Mouse (Mus musculus) small intestine, adult 2 months (tissue): Measurements from ENCODE around the gene Tnfaip8l1.

ENCODE experiments used
- CTCF ChIP-seq: fragments of 200-500 bp; IDR thresholded peaks from 2 replicates; pipeline ENCODE4 v1.5.1; 2012; ENCODE audit warnings: low read depth, mild to moderate bottlenecking, control low read depth, inconsistent platforms, low read length, moderate library complexity, mixed read lengths; ENCODE audit not compliant: insufficient replicate concordance, insufficient read length; ENCODE audit errors: extremely low read depth
- POLR2A ChIP-seq: fragments of 200-500 bp; IDR thresholded peaks from 2 replicates; pipeline ENCODE4 v1.6.1; 2012; ENCODE audit warnings: low read depth, mild to moderate bottlenecking, control low read depth, inconsistent platforms, low read length, moderate library complexity

DNA sequence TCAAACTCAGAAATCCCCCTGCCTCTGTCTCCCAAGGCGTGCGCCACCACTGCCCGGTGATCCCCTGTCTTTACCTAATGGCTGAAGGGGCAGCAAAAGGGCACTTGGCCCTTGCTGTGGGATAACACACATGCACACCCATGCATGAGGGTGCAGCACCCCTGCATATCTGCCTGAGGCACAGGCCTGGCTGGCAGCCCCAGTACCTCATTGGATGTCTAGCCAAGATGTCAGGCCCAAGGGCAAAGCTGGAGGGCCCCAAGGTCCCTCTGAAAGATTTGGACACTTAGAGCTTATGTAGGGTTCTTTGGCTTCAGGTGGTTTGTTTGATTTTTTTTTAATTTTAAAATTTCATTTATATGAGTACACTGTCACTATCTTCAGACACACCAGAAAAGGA lies 13.1 kb downstream of the Tnfaip8l1 start:
- no peak for TF ChIP-seq POLR2A
- no peak for TF ChIP-seq CTCF
